Mouse (Mus musculus) cerebellum, adult 18-20 months (tissue): ENCODE measurements around the gene Unc119.
A peak's percentile ranks its signal among the peaks of the same experiment; 100 is the strongest.

Experiments used
- DNase-seq, 2 experiments: peaks; one replicate each; pipeline ENCODE4 v3.0.0; 2021

The Unc119 gene

DNA sequence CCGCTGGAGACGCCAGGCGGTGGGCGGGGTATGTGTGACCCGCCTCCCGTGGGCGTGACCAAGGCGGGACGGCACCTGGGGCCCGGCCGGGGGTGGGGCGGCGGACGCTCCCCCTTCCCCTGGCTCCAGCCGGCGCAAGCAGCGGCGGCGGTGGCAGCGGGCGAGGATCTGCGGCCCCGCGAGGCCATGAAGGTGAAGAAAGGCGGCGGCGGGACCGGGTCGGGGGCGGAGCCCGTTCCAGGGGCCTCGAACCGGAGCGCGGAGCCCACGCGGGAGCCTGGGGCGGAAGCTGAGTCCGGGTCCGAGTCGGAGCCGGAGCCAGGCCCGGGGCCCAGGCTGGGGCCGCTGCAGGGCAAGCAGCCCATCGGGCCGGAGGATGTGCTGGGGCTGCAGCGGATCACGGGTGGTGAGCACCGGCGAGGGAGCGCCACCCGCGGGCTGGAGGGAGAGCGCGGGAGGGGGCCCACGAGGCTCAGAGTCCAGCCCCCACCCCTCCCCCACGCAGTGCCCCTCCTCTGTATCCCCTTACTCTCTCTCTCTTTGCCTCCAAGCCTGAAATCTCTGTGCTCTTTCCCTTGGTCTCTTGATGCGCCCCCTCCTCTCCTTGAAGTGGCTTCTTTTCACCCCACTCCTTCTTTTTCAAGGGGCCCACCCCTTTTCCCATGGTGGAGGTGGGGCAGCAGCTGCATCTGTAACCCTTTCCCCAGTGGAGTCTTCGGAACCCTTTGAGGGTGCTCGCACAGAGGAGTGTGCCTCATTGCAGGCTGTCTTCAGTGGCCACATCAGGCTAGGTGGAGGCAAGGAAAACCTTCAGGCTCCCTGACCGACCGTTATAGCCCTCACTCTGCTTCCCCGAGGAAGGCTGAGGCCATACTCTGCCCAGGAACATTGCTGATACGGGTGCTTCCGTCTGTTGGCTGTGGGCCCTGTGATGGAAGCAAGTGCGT is at the start of gene Unc119:
Unc119 (plus strand) TSS at position 102 of the 947 bp plus-strand sequence.
- peak; percentile 80 to 85 for DNase-seq

DNA sequence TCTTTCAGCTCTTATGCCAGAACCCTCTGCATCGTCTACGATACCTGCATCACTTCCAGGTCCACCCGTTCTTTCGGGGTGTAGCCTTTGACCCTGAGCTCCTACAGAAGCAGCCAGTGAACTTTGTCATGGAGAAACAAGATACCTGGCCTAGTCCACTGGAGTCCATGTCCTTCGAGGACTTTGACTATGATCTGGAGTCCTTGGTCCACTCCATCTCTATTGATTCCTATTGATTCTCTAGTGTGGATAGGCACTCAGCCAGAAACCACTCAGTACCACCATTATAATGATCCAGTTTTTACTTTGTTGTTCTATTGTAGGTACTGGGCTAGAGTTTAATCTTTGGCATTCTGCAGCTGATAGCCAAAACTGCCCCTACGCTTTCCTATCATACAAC is 48.7 kb upstream of the Unc119 start:
- no peak for DNase-seq

DNA sequence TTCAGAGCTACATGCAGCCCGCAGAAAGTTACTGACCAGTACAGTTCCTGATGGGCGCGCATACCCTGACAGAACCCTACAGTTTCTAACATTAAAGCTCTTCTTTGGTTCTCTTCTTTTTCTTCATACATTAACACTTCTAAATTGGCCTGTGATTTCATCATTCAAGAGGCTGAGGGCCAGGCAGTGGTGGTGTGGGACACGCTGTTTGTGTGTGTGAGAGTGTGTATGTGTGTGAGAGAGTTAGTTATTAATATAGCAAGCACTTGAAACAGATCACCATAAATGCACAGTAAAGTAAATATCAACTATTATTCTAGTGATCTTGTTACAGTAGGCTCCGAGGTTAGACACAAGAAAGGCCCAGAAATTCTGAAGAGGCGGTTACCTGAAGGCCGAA is 42.4 kb upstream of the Unc119 start:
- DNase-seq: no peak

DNA sequence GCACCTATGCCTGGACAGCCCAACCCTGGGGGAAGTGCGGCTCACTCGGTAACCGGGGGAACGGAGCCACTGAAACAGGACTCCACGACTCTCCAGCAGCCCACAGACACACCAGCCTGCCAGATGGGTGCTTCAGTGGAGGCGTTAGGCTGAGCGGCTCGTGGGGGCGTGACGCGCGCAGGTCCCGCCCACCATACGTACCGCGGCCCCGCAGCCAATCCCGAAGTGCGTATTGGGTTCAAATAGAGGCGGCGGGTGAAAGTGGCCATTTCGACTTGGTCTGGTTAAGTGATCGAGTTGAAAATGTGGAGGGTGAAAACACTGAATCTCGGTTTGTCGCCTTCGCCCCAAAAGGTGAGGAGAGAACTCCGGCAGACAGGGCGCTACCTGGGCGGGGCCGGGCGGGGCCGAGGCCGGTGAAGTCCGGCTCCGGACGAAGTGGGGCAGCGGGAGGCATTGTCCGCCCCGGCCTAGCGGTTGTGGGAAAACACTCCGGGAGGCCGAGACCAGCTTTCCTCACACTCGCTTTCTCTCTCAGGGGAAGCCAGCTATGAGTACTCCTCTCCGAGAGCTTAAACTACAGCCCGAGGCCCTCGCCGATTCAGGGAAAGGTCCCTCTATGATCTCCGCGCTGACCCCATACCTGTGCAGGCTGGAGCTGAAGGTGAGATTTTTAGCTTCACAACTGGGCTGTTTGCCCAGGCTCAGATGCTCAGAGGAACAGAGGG is 41.8 kb upstream of the Unc119 start, which contains the start of gene Spag5:
Spag5 (plus strand) TSS at position 173 of the 728 bp plus-strand sequence.
- DNase-seq: peak; percentile 87 to 88

DNA sequence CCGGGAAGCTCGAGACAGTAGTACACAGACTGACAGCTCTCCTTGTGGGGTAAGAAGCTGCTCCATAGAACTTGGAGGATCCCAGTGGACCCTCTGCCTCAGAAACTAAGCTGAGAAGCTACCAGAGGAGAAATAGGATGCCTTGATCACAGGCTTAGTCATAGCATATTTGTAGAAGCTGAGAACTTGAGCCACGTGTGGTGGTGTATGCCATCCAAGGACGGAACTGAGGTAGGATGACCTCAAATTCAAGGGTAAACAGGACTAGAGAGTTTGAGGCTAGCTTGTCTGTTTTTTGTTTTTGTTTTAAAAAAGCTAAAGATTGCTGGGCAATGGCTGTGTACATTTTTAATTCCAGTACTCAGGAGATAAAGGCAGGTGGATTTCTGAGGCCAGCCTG is 38.0 kb upstream of the Unc119 start:
- DNase-seq: no peak

GRCm38 (mm10) chr11:78310861-78311511 is 32.3 kb upstream of the Unc119 start:
- DNase-seq: no peak

GRCm38 (mm10) chr11:78313662-78314061 is 29.6 kb upstream of the Unc119 start:
- no peak for DNase-seq

DNA sequence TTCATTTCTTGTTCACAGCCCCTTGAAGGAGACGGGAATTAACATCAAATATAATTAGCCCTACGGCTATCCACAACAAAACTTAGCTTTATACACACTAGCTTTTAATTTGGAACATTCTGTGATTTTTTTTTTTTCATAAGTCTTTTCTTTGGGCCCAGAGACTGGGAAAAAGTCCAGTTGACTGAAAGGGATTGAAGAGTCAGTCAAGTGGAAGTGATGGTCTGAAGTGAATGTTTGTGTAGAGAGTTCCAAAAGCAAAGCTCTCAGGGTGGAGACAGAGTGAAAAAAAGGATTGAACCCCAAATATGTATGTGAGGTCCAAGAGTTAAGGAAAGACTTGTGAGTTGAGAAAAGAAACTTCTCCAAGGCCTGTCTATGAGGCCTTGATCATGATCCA is 24.9 kb upstream of the Unc119 start:
- DNase-seq: no peak

- no peak for DNase-seq
These were observed 21.0 kb upstream of the Unc119 start for GRCm38 (mm10) chr11:78322076-78322831.

DNA sequence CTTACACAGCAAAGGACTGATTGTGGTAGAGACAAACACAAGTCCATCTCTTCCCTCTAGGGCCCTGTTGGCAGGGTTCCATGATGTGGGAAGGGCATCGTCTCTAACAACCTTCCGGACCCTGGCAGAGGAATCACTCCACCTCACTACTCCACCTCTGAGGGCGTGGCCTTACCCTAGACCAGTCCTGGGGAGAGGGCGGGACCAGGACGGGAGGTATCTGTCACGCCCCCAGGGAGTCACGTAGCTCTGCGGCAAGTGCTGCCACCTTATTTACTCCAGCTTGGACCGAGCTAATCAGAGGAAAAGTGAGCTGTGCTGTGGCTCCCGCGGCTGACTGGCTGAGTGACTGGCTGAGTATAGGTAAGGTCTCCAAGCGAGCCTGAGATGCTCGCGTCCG is 20.4 kb upstream of the Unc119 start, which contains the start of gene Aldoc:
Aldoc (plus strand) TSS at position 109 of the 400 bp plus-strand sequence.
- peak; percentile 90 to 96 for DNase-seq

DNA sequence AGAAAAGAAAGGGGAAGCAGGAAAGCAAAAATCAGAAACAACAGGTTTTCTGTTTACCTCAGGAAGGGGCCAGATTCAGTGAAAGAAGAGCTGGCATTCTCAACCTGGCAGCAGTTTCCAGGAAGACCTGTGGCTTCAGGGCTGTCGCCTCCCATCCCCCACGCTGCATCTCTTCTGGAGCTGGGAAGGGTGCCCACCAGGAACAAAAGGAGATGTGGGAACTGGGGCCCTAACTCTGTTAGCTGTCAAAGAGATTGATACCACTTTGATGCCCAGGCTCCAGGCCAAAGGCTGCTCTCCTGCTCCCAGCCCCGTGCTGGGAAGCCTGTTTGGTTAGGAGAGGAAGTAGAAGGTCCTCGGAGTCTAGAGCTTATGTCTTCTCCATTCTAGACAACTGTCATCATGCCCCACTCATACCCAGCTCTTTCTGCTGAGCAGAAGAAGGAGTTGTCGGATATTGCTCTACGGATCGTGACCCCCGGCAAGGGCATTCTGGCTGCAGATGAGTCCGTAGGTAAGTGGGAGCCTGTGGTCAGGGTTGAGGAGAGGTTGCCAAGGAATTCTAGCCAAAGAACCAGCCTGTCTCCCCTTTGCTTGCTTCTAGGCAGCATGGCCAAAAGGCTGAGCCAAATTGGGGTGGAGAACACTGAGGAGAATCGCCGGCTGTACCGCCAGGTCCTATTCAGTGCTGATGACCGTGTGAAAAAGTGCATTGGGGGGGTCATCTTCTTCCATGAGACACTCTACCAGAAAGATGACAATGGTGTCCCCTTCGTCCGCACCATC is 19.1 kb upstream of the Unc119 start:
- peak; percentile 59 to 63 for DNase-seq

DNA sequence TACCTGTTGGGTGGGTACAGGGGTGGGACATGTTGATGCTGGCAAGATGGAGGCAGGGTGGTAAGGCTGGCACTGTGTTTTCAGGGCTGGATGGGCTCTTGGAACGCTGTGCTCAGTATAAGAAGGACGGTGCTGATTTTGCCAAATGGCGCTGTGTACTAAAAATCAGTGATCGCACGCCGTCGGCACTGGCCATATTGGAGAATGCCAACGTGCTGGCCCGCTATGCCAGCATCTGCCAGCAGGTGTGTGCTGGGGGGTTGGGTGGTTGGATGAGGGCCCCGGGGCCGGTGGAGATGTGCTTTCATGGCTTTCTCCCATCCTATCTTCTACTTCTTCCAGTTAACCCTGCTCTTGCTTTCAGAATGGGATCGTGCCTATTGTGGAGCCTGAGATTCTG is 18.3 kb upstream of the Unc119 start:
- no peak for DNase-seq

DNA sequence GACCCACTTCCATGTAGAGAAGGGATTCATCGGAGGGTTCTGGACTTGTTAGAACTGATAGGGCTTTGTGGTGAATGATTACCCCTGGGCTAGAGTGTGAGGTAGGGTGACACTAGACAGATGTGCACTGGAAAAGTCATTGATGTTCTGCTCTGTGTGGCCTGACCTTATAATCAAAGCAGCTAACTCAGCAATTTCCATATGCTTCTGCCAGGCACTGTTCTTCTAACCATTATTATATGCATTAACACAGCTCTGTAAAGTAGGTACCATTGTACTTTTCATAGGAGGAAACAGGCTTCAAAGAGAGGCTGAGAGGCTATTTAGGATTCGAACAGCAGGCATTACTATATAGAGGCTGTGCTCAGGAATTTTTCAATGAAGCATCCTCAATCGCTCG is 16.1 kb upstream of the Unc119 start:
- DNase-seq: no peak

GRCm38 (mm10) chr11:78327634-78328511 is 15.4 kb upstream of the Unc119 start, which contains the start of gene Pigs:
TSS of gene Pigs (plus strand) at chr11:78328415.
- peak; percentile 99 for DNase-seq

DNA sequence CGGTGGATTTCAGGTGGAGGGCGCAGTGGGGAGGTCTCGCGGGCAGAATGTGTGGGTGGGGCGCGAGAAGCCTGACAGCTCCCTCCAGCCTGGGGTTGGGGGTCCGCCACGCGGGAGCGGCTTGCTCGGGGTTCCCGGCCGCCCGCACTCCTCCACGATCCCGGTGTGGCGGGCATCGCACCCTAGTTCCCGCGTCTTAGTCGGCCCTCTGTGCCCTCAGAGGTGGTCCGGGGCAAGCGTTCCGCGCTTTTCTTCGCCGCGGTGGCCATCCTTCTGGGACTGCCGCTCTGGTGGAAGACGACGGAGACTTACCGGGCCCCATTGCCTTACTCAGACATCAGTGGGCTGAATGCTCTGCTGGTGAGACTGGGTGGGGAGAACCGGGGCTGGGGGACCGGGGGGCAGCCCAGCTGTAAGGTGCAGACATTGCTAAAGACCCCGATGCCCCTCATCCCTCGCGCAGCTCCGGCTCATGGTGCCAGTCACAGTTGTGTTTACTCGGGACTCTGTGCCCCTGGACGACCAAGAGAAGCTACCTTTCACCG is 14.7 kb upstream of the Unc119 start:
- no peak for DNase-seq

DNA sequence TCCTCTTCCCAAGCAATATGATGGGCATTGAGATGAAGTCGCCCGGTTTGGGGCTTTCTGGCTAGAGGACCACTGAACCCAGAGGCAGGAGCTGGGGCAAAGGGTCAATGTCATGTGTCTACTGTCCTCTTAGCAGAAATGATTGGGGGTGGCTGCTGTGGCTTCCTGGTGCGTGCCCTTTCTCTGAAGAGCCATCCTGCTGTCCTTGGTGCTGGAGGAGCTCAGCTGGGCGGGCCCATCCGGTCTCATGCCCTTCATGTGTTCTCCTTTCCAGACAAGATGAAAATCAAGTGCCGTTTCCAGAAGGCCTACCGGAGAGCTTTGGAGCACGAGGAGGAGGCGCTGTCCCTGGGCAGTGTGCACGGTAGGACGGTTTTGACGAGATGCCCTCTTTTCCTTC is 10.6 kb upstream of the Unc119 start:
- no peak for DNase-seq

- no peak for DNase-seq
These were observed 9.3 kb upstream of the Unc119 start for GRCm38 (mm10) chr11:78333992-78334391.

- DNase-seq: no peak
These were observed 6.2 kb upstream of the Unc119 start for GRCm38 (mm10) chr11:78337040-78337439.

DNA sequence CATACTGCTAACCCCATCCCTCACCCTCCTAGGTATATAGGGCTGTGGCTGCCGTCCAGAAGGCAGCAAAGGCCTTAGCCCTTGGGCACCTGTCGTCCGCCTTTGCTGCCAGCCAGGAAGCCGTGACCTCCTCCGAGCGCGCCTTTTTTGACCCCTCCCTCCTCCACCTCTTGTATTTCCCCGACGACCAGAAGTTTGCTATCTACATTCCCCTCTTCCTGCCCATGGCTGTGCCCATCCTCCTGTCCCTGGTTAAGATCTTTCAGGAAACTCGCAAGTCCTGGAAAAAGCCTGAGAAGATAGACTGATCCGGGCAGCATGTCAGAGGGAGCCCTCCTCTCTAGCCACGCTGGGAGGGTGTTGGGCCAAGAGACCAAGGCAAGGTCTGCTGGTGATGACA is 1.6 kb upstream of the Unc119 start:
- no peak for DNase-seq

- no peak for DNase-seq
These were observed 1.1 kb downstream of the Unc119 start for GRCm38 (mm10) chr11:78344328-78344889.
